Mouse (Mus musculus): ENCODE results near the gene Prss16.

Prss16 gene

DNA sequence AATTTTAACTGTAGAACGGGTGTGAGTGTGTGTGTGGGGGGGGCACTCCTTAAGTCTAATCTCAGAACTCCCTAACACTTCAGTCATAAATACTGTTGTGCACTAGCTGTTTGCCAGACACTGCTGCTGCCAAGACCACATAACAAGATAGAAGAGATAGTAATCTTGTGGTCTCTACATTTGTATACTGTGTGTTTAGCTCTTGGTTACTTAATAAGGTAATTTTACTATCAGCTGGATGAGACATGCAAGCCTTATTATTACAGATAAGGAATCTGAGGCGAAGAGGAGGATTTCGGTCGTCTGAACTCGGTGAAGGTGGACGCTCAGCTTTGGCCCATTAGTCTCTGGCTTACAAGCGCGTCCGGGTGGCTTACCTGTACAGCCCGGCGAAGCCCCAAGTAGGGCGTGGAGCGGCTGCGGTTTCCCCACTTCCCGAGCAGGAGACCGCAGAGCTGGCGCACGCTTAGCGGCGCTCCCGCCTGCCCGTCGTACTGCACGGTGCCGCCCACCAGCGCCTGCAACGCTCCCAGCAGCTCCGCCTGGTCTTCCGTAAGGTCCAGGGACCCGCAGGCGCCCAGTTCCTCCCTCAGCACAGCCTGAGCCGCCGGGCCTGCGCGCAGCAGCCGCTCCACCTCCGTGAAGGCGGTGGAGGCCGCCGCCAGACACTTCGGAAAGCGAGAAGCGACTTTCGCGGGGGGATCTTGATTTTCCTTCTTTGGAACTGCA is 3.8 kb downstream of the Prss16 start:
- DNase-seq: peak; percentile 67

DNA sequence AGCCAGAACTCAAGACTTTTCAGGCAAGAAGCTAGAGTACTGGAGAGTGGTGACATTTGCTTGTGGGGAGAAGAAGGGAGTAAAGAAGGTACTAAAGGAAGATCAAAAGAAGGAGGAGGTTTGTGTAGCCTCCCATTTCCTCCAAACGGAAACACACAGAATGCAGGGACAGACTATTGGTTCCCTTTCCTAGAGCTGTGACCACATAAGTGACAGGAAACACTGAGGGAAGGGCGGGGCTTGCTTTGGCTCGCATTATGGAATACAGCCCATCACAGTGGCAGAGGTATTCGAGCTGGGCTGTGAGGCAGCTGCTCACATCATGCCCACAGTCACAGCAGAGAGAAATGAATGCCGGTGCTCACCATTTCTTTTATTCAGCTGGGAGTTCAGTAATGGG is 7.7 kb downstream of the Prss16 start:
- no peak for DNase-seq

DNA sequence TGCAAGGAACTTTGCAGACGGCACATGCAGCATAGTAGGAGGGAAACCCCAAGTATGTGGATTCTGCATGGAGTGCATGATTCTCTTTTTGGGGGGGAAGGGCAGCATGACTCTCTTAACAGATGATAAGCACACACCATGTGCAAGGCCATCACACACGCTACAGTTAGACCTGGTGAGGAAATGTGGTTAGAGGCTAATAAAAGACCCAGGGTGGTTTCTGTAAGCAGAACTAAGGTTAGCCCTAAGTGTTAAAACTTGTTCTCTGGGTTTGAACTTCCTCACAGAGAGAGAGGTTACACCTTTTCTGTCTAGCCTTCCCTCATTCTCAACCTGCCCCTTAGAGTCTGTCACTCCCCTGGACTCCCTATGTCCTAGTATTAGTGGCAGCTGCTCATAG is 8.2 kb downstream of the Prss16 start:
- no peak for DNase-seq

DNA sequence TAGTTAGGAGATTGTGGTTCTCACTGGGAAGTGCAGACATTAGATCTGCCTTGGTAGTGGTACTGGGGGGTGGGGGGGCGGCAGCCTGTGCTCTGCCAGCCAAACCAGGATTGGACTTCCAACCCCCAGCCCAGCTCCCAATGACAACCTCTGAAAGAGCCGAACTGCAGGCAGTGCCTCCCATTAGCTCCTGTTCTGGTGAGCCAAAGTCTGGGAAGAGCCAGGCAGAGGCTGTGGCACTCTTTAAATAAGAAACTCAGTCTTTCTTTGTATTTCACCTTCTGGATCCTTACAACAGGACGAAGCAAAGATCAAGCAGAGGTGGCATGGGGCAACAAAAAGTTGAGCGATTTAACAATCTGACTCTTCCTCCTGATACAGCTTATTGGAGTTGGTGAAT is 10.4 kb downstream of the Prss16 start:
- no peak for DNase-seq

DNA sequence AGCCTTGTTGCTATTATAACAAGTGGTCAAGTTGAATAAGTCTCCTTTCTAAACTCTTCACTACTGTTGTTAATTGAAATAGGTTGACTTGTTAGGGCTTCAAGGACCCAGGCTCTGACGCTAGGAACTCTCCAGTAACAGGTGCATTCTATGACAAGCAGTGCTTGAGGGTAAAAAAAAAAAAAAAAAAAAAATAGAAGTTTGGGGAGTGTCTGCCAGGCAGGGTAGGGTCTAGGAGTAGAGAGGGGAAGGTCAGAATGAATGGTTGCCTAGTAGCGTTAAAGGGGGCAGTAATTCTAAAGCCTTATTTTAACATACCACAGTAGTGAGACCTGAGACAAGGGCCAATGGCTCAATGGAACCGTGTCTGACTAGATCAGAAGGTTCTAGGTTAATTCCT is 11.1 kb downstream of the Prss16 start:
- no peak for DNase-seq

DNA sequence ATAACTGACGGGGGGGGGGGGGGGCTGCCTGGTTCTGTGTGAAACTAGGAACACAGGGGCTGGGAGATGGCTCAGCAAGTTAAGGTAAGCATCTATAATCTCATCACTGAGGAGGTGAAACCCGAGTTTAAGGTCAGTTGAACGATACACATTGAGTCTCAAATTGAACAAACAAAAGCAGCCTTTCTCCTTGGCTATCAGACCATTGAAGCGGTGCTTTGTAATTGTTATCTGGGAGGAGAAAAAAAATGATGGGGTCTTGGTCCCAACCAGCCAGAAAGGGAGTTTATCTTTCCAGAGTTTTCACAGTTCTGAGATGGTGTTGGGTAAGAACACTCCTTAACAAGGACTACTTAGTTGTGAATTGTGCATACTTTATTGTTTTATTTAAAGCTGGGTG is 11.7 kb downstream of the Prss16 start:
- no peak for DNase-seq

DNA sequence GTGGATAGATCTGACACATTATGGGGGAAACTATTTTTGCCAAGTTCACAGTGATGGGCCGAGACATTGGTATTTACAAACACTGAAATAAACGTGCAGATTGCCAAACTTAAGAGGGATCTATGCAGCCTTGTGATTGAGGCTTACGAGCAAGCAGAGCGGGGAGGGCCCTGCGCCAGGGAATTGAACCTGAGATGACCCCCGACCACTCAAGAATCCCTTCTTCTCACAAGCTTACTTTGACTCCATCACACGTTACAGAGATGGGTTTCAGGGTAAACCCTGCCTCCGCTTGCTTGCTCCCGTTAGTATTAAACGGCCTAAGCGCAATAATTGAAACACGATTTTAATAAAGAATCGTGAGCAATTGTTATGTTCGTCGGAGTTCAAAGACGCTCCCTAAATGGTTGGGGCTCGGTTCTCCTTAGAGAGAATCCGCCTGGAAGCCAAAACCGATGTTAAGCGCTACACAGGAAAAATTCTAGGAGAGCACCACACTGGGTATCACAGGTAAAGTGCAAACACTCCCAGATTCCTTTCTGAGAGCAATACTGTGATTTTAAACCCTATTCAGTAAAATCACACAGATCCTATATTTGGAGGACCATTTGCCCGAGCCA is 12.2 kb downstream of the Prss16 start:
- DNase-seq: no peak

DNA sequence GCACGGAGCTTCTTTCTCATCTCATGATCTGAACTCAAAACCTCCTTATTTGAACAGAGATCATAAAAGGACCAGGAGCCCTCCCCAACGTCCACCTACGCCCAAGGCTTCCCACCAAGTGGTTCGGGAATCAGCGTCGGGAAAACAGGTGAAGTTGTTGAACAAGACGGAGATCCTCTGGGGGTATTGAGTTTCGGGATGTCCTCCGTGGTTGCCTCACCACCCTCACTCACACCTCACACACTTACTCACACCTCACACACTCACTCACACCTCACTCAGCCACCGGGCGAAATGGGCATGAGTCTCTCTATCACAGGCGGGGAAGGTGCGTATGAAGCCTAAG is 12.7 kb downstream of the Prss16 start:
- DNase-seq: no peak

DNA sequence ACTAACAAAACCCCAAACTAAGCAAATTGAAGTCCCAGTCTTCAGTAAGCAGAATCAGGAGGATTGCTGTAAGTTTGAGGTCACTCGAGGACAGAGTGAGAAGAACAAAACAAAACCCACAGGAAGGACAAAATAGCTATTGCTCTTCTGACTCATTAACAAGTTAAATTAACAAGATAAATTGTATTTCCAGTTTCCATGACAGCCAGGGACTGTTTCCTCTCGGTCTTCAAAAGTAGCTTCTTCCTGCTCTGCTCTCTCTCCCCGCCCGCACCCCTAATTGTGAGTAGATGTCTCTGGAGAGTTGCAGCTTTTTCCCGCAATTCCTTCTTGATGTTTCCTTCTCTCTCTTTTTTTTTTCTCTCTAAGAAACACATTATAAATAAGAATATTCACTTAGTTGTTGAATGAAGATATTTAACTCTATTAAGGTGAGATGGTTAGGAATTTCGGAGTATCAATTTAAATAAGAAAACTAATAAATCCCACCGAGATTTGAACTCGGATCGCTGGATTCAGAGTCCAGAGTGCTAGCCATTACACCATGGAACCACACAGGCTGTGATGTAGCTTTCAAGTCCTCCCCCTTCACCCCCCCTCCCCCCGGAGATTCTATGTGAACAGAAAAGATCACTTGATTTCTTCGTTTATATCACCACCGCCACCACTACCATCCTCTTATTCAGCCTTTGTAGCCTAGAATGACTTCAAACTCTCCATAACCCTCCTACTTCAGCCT is 13.3 kb downstream of the Prss16 start:
- no peak for DNase-seq

DNA sequence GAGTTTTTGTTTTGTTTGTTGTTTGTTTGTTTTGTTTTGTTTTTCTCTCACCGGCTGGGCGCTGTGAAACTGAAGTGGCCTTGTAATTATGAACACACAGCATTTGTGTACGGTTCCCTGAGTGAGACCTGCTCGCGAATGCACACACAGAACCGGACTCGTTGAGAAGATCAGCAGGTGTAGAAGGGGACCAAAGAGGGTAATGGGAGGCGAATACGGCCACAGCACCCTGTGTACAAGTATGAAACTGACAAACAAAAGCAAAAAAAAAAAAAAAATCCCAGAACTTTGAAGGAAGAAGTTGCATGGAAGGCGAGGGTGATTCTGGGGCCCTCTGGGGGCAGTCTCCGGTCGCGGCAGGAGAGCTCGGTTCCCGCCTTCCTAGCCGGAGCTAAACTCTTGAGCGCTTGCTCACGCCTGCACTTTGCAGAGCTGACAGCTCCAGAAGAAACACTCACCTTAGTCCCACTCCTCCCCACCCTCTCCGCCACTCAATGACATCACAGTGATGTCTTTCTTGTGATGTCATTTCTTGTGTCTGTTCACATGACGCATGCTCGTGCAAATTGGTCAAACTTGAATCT is 14.1 kb downstream of the Prss16 start:
- peak; percentile 46 for DNase-seq

DNA sequence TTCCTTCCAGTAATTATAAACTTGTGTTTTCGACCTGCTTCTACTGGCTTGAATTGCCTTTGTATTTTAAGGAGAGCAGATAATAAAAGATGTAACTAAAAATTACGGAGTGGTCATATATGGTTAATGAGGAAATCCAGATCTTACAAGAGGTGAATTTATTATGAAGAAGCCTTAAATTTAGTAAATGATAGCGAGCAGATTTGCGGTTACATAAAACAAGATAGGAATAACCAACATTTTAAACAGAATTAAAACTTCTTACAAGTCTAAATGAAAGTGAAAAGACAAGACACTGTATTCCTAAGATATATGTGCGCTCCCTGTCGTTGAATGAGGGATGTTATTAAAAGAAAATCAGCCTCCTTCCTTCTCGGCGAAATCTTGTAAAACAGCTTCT is 14.6 kb downstream of the Prss16 start:
- DNase-seq: no peak

DNA sequence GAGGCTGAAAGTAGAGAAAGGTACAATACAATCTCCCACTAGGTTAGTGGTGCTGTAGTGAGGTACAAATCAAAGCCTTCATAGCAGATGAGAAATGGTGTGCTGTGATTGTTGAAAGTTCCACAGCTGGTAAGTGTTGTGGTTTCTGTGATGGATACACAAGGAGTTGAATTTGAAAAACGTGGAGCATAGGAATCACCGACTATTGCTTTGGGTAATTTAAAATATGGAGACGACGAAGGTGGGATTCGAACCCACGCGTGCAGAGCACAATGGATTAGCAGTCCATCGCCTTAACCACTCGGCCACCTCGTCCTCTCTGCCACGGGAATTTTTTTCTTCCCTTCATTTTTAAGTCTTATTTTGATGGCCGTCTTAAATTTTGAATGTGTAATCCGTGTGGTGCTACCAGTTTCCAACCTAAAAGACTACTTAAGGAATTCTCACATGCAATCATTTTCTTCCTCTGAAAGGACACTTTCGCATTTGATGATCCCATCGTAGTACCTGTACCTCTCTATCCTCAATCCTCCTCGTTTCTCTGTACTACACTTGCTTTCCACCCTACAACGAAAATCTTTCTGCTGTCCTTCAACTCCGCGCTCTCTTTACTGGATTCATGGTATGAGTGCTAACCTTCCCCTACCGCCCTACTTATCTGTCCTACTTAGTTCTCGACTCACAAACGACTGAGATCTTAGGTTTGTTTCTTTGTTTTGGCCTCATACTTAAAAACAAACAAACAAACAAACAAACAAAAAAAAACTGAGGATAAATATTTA is 15.4 kb downstream of the Prss16 start:
- peak; percentile 20 for DNase-seq

DNA sequence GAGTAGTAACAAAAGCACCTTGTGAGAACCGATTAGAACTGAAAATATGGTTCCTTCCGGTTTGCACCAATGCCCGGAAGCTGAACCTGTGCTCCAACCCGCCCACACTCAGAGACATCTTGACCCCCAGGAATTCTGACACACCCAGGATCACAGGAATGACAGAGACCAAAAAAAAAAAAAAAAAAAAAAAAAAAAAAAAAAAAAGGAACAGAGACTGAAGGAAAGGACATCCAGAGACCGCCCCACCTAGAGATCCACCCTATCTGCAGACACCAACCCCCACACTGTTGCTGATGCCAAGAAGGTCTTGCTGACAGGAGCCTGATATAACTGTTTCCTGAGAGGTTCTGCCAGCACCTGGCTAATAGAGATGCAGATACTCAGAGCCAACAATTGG is 17.0 kb downstream of the Prss16 start:
- DNase-seq: no peak

DNA sequence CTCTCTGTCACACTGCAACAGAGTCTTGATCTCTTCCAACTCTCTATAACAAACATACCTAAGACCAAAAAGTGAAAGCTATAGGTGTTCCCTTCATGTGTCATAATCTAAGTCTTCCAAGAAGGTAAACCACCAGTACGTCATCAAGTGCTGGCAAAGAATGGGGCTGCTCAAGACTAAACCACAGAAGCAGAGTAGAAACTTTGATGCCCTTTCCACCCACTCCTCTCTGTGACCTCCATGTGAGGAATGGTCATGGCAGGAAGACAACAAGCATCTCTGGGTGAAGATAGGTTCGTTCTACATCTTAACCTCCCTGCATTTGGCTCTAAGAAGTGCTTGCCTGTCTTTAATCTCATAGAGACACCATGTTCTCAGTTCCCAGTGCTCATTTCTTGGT is 25.1 kb downstream of the Prss16 start:
- no peak for DNase-seq

DNA sequence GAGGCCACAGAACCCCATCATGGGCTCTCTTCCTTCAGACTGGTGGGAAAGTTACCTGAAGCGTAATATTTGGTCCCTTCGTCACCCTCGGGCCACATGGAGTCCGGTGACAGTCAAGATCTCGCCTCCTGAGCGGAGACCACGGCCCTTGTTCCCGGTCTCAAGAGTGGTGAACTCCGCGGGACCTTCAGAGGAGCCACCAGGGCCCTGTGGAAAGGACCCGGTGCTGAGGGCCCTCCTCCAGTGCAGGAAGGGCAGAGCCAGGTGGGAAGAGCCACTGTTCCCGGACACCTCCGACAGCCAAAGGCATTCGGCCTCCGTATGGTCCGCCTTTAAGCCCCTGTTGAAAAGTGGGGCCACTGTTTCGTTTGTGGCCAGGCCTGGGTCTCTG is 27.7 kb downstream of the Prss16 start:
- no peak for DNase-seq

DNA sequence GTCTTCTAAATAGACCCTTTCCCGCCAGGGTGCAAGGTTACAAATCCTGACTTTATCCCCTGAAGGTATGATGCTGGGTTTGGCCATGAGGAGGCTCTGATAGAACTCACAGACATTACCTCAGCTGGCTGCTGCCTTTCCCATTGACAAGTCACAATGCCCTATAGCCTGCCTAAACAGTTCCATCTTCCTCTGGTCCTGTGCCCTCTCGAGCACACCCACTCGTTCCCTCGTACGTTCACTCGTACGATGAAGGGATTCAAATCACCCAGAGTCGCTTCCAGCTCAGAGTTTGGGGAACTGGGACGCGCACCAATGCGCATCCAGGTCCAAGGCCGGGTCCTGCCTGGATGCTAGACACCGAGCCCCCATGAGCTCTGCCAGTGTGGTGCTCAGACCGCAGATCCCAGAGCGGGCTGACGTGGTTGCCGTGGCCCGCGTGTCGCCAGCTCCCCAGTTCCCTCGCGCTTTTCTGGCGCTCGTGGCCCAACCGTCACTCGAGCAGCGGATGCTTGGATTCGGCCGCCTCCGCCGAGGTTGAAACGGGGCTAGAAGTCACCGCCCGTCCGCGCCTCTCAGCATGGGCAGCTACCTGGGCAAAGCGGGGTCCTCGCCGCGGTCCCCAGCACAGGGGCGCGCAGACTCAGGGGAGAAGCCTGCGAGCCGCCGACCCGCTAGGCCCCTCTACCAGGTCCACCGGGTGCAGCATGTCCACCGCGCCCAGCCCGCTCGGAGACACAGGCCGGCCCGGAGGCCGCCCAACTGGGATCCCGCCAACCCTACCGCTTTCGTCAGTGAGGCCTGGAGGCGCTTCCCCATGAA is 28.4 kb downstream of the Prss16 start, which contains the start of gene Pom121l2:
Pom121l2 (plus strand) TSS at position 214 of the 822 bp plus-strand sequence.
- DNase-seq: peak; percentile 61

DNA sequence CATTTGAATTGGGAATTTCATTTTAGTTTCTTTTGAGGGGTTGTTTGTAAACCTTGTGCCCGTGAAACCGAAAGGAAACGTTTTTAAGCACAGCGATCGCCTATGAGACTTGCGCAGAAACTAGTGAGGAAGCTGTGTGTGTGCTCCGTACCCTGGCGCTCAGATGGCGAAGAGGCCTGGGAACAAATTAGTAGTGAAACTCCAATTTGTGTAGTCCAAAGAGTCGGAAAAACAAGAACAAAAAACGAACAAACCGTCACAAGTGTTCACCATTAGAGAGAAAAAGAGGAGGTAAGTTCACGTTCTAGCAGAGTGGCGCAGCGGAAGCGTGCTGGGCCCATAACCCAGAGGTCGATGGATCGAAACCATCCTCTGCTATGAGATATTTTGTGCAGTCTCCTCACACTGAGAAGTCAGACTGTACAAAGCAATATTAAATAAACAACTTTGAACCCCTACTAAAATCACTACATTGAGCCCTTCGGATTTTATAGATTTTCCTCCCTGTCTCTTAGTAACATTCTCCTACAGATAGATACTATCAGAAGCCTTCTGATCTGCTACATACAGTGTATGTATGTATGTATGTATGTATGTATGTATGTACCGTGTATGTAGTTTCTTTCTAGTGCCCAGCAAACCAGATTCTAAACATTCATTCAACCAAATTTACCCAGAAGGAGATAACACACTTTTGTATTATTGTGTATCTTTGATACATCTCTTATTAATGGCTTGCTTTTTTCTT is 34.6 kb downstream of the Prss16 start:
- peak; percentile 78 for DNase-seq

DNA sequence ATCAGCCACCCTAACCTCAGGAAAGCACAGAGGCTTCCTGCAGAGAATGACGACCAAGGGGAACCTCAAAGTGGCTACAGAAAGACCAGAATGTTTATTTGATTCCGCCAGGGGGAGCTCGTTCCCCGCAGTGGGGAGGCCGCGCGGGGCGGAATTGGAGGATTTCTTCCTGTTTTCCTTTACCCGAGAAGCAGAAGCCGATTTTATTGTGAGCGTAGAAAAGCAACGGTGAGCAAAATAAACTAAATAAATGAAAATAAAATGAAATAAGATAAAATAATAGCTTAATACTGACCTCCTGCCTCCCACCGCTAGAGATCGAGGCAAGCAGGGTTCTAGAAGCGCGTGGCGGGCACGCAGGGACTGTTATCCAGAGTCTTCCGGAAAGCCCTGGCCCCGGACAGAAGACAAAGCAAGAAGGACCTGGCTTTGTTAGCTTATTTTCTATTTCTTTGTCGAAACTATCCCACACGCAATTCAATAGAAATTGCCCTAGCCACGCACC is 35.3 kb downstream of the Prss16 start:
- peak; percentile 94 for DNase-seq

DNA sequence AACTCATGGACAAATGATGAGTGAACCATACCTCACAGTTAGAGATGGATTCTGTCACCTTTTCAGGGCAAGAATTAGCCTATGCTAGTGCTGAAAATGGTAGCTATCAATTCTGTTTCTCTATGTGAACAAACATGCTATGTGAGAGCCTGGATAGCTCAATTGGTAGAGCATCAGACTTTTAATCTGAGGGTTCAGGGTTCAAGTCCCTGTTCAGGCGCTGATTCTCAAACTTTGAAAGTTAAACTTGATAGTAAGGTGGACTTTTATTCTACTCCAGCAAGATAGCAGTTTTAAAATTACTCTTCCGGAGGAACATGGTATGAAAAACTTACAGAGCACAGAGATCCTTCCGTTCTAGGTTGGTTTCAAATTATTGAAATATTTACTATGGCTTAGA is 37.9 kb downstream of the Prss16 start:
- no peak for DNase-seq

DNA sequence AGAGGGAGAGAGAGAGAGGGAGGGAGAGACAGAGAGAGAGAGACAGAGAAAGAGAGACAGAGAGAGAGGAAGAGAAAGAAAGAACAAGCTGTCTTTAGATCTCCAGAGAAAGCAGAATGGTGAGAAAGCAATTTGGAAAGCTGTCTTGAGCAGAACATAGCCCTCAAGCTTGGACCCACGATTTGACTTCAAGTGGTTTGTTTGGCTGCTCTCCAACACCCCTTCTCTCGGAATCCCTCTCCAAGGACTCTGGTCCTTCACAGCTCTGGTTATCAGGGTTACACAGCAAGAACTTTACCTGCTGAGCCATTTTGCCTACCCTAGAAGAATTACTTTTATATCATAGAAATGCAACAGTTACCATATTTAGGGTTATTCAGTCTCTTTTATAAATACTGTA is 39.7 kb downstream of the Prss16 start:
- DNase-seq: no peak

DNA sequence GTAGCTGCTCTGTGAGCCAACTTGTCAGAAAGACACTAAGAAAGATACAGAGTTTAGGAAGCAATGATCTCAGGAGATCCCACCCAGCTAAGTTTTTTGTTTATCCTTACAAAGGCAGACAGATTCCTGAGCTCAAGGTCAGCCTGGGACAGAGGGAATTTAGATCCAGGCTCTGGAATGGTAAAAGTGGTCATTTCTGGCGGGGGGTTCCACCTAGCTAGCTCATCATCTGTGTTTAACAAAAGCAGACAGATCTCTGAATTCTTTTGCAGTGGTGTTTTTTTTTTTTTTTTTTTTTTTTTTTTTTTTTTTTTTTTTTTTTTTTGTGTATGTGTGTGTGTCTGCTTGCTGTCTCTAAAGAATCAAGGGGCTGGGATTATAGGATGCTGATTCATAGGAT is 40.3 kb downstream of the Prss16 start:
- DNase-seq: no peak

All from kidney, postnatal 10 days (tissue).